Mouse (Mus musculus): ENCODE measurements around the gene Ptpn6. TPM values are rescaled to one million over a fixed set of nuclear protein-coding genes. Genes with fewer than 3 reads are reported as not detected.

The Ptpn6 gene
- polyA plus RNA-seq, 1 experiment from 2014 or later: 24.3 TPM

DNA sequence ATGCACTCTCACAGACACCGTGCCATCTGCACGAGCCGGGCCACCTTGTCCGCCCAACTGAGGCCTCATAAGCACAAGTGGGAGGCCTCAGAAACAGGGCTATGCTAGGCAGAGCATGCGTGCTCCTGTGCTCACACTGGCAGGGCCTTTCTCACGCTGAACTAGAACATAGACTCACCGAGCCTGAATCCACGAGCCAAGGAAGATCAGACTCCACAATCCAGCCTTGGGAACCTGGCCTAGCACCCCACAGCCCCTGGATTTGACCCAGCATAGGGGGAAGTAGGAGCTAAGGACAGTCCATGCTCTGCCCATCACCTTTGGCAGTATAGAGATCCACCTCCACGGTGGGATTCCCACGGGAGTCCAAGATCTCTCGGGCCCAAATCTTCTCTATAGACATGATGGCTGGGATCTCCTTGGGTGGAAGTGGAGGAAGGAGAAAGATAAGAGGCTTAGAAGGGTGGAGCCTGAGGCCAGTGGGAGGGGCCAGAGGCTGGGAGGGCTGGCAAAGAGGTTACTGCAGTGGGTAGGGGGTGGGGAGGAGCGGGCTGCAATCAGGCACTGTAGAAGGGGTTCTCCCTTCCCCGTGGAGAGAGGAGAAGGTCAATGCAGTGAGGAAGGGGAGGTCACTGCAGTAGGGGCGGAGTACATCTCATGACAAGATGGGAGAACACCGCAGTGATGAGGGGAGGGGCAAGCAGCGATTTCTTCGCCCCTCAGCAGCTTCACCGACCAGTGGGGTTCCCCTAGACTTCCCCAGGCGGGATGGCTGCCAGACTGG is 29.6 kb upstream of the Ptpn6 start:
- Histone ChIP-seq H3K9me3 (no peaks in the 10 kb centered on the region), H3K27ac (no peak overlapping the region), H3K4me1 (peaks cover 21% of the 10 kb centered on the region), H3K27me3 (peaks cover 22% of the 10 kb centered on the region), H3K9ac (no peak overlapping the region), H3K4me3 (peak overlapping the region; percentile 49), H3K4me2 (peak overlapping the region; percentile 97), H3K36me3 (no peaks in the 10 kb centered on the region)
- peak; percentile 25; the same call in 1 of the 2 replicates for ATAC-seq (ENCODE audit: borderline replicate concordance, extremely low read depth, low FRiP score, low TSS enrichment)
- 28% methylated on average over 19 of the region's 19 CpGs for WGBS

DNA sequence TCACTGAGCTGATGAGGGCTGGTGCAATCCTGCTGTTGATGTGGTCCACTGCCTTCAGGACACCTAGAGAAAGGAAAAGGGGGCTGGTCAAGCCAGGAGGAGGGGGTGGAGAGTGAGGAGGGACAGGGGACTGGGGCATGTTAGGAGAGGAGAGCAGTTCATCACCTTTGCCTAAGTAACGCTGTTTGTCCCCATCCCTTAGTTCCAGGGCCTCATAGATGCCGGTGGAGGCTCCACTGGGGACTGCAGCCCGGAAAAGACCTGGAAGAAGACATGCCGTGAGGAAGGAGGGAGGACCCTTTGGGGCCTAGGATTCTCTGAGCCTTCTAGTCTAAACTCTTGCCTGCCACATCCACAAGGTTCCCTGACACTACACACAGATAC is 29.0 kb upstream of the Ptpn6 start:
- H3K9ac ChIP-seq: no peak overlapping the region
- no peak overlapping the region for H3K27ac ChIP-seq
- H3K27me3 ChIP-seq: peaks cover 22% of the 10 kb centered on the region
- ATAC-seq (ENCODE audit: borderline replicate concordance, extremely low read depth, low FRiP score, low TSS enrichment): no peak
- H3K4me1 ChIP-seq: peaks cover 21% of the 10 kb centered on the region
- H3K4me2 ChIP-seq: 0 out of 2 replicates have a peak overlapping the region, but pooled peaks have one; percentile 97
- WGBS: 48% methylated on average over 4 of the region's 4 CpGs
- H3K9me3 ChIP-seq: no peaks in the 10 kb centered on the region
- H3K36me3 ChIP-seq: no peaks in the 10 kb centered on the region
- no peak overlapping the region for H3K4me3 ChIP-seq

DNA sequence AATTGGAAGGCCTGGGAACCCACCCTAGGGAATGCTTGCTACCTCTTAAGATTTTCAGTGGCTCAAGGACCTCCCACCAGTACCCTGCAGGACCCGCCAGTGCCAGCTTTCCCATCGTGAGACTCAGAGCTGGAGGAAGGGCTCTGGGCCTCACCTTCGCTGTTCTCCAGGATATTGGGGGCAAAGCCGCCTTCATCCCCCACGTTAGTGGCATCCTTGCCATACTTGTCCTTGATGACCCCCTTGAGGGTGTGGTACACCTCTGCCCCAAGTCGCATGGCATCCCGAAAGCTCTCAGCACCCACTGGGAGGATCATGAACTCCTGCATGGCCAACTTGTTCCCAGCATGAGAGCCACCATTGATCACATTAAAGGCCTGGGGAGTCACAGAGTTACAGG is 27.4 kb upstream of the Ptpn6 start:
- Histone ChIP-seq H3K9ac (no peak overlapping the region), H3K36me3 (no peaks in the 10 kb centered on the region), H3K27me3 (peaks cover 22% of the 10 kb centered on the region), H3K4me2 (no peak overlapping the region), H3K9me3 (no peaks in the 10 kb centered on the region), H3K4me1 (peaks cover 21% of the 10 kb centered on the region), H3K27ac (no peak overlapping the region), H3K4me3 (no peak overlapping the region)
- WGBS: 85% methylated on average over 7 of the region's 7 CpGs
- ATAC-seq (ENCODE audit: borderline replicate concordance, extremely low read depth, low FRiP score, low TSS enrichment): no peak

DNA sequence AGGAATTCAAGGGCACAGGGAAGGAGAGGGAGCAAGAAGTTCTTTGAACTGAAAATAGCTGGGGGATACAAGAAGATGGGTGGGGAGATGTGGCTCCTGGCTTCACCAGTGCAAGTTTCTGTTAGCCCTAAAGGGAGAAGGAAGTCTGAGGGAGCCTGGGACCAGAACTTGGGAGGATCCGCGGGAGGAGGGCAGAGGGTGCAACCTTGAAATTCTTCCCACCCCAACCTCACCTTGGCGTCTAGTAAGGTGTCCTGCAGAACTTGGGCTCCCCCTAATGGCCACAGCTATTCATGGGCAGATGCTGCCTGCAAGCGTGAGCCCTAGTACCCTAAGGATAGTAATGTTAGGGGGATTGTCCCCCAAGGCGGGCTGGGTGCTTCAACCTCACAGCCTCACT is 20.7 kb upstream of the Ptpn6 start:
- no peak for ATAC-seq (ENCODE audit: borderline replicate concordance, extremely low read depth, low FRiP score, low TSS enrichment)
- Histone ChIP-seq H3K9ac (peak overlapping the region; percentile 92; the same call in 1 of the 2 replicates), H3K27me3 (peaks cover 3% of the 10 kb centered on the region; the same call in 1 of the 2 replicates), H3K9me3 (no peaks in the 10 kb centered on the region), H3K4me3 (peak overlapping the region; percentile 11), H3K27ac (peak overlapping the region; percentile 99), H3K4me2 (peak overlapping the region; percentile 79), H3K36me3 (no peaks in the 10 kb centered on the region), H3K4me1 (peaks cover 39% of the 10 kb centered on the region)
- WGBS: 5% methylated on average over 5 of the region's 5 CpGs

DNA sequence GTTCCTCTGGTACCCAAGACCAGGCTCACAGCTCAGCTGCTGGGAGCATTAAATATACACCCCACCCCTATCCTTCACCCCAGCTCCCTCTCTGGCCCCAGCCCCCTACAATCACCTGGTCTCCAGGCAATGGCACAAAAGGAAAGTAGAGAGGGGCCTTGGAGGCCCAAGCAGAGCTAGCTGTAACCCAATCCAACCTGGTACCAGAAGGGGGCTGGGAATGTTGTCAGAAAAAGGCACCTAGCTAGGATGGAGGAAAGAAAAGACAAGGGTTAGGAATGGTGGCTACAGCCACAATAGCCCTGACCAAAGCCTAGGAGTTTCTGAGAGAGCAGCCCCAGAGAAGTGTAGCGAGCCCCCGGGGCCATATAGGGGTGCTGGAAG is 20.3 kb upstream of the Ptpn6 start:
- H3K9me3 ChIP-seq: no peaks in the 10 kb centered on the region
- peaks cover 43% of the 10 kb centered on the region for H3K4me1 ChIP-seq
- WGBS: 52% methylated on average over 2 of the region's 2 CpGs
- no peak for ATAC-seq (ENCODE audit: borderline replicate concordance, extremely low read depth, low FRiP score, low TSS enrichment)
- no peaks in the 10 kb centered on the region for H3K36me3 ChIP-seq
- peak overlapping the region; percentile 92; the same call in 1 of the 2 replicates for H3K9ac ChIP-seq
- H3K4me3 ChIP-seq: peak overlapping the region; percentile 86
- peak overlapping the region; percentile 99 for H3K27ac ChIP-seq
- peak overlapping the region; percentile 79 for H3K4me2 ChIP-seq
- peaks cover 3% of the 10 kb centered on the region; the same call in 1 of the 2 replicates for H3K27me3 ChIP-seq

DNA sequence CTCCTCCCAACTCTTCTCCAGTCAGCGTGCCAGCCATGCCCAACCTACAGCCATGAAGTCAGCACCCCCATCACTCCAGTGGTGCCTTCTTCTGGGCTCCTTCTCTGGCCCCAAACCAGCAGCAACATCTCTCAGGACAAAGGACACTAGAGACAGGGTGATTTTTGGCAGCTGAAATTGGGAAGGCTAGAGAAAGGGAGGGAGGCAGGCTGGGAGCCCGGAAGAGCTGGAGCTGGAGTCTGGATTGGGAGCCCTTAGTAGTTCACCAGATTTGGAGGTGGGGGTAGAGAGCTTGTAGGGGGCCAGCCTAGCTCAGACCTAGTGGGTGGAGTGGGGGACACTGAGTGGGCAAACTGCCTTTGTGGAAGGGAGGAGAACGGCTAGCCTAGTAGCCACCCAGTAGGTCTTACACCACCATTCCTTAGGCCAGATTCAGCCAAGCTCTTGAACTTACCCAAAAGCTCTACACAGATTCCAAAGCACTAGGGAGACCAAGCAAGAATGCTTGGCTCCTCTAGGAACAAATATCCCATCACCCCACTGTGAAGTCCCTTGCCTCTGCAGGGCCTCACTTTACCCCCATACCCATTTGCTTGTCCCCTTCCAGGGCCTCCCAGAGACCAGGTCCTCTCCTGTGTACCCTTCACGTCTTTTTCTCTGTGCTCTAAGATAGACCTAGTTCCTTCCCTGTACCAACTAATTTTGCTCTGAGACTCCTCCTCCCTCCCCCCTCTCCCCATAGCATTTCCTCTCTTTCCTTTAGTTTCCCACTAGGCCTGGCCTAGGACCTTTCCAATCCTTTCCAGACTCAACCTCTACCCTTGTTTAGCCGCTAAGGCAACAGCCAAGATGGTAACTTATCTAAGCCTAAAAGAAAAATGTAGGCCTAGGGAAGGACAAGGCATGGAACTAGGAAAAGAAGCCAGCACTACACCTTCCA is 19.7 kb upstream of the Ptpn6 start:
- ATAC-seq (ENCODE audit: borderline replicate concordance, extremely low read depth, low FRiP score, low TSS enrichment): peak; percentile 50; the same call in 1 of the 2 replicates
- whole genome bisulfite sequencing: 19% methylated on average over 5 of the region's 5 CpGs
- H3K36me3 ChIP-seq: 0 out of 2 replicates have a peak, but pooled peaks cover 1% of the 10 kb centered on the region
- H3K4me1 ChIP-seq: peaks cover 49% of the 10 kb centered on the region
- H3K9me3 ChIP-seq: no peaks in the 10 kb centered on the region
- peak overlapping the region; percentile 86 for H3K4me3 ChIP-seq
- H3K27ac ChIP-seq: peak overlapping the region; percentile 99
- H3K27me3 ChIP-seq: no peaks in the 10 kb centered on the region
- peak overlapping the region; percentile 79 for H3K4me2 ChIP-seq
- peak overlapping the region; percentile 92 for H3K9ac ChIP-seq

DNA sequence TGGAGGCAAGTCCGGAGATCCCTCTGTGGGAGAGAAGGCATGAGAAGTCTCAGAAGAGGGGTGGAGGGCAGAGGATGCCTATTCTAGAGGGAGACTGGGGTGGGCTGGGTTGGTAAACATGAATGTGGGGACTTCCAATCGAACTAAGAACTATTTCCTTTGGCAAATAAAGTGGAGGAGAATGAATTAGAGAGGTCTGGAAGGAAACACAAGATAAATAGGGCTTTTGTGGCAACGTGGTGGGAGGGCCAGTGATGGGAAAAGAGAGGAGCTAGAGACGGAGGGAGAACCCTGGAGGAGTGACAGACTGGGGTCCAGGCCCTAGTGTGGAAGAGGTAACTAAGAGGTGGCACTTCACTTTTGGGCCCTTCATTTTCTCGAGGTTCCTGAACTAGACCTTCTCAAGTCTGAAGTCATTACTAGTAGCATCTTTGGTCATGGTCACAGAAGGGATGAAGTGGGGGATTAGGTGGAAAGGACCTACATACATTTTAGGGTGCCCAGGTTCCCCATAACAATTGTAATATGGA is 18.9 kb upstream of the Ptpn6 start:
- Histone ChIP-seq H3K9me3 (no peaks in the 10 kb centered on the region), H3K36me3 (0 out of 2 replicates have a peak, but pooled peaks cover 4% of the 10 kb centered on the region), H3K4me1 (peaks cover 49% of the 10 kb centered on the region), H3K4me2 (peak overlapping the region; percentile 79), H3K9ac (peak overlapping the region; percentile 92), H3K4me3 (peak overlapping the region; percentile 86), H3K27ac (peak overlapping the region; percentile 99), H3K27me3 (no peaks in the 10 kb centered on the region)
- ATAC-seq (ENCODE audit: borderline replicate concordance, extremely low read depth, low FRiP score, low TSS enrichment): no peak
- 5% methylated on average over 5 of the region's 5 CpGs for WGBS

DNA sequence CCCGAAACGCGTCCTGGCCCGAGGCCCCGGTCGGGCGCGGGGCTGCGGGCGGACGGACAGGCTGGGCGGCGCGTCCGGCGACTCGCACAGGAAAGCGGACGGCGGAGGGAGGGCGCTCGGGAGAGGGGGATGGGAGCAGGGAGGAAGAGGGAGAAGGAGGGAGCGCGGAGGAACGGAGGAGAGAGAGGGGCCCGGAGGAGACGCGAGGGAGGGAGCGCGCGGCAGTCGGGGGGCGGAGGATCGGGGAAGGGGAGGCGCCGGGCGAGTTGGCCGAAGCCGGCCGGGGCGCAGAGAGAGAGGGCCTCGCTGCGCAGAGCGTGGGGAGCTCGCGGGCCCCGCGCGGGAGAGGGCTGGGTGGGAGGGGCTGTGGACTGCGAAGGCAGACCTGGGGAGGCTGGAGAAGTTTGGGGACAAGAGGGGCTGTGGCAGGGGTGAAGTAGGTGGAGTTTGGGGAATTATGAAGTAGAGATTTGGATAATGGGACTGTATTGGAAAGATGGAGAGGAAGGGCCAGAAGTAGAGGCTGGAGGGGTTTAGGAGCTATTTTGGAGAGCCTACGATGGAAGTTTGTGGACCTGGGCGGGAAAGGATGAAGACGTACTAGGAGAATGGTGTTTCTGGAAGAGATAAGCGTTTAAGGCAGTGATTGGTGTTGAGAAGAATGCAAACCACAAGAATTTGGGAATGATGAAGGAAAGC is 18.3 kb upstream of the Ptpn6 start:
- H3K27me3 ChIP-seq: no peaks in the 10 kb centered on the region
- peak; percentile 79 for ATAC-seq (ENCODE audit: borderline replicate concordance, extremely low read depth, low FRiP score, low TSS enrichment)
- H3K9ac ChIP-seq: peak overlapping the region; percentile 92
- peak overlapping the region; percentile 79 for H3K4me2 ChIP-seq
- H3K4me1 ChIP-seq: peaks cover 49% of the 10 kb centered on the region
- 0 out of 2 replicates have a peak, but pooled peaks cover 4% of the 10 kb centered on the region for H3K36me3 ChIP-seq
- no peaks in the 10 kb centered on the region for H3K9me3 ChIP-seq
- WGBS: 2% methylated on average over 44 of the region's 54 CpGs
- peak overlapping the region; percentile 86 for H3K4me3 ChIP-seq
- H3K27ac ChIP-seq: peak overlapping the region; percentile 99

DNA sequence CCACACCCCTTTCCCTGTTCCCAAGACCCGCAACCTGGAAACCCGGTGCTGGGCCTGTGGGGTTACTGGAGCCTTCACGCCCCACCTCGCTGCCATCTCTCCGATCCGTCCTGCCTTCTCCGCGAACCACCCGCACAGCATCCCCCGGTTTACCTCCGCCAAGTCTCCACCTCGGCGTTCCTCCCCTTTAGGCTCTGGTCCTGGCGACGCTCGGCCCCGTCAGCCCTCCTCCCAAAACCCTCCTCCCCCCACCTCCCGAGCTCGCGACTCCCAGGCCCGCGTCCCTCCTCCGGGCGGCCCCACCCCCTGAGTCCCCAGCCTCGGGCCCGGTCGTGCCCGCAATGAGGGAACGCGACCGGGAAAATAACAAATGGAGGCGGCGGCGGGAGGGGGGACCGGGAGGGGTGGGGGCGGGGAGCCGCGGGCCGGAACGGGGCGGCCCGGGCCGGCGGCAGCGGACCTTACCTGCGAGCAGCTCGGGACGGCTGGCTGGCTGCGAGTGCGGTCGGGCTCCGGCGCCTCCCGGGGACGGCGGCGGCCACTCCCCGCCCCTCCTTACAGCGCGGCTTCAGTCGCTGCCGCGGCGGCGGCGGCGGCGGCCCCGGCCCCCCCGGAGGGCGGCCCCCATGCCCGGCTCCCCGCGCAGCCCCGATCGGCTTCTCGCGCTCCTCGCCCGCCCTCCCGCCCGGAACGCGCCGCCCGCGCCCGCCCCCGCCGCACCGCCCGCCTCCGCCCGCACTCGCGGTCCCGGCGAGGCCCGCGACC is 17.5 kb upstream of the Ptpn6 start, which contains the start of the genes Gm45234 and Atn1:
Gene Gm45234, minus strand, starts transcription at position 191 of the 765 bp plus-strand sequence.
Gene Atn1, minus strand, starts transcription at position 694 of the 765 bp plus-strand sequence.
- under 1% methylated on average over 50 of the region's 100 CpGs for WGBS
- H3K4me2 ChIP-seq: peak within 1 kb of the TSS; percentile 79
- no peaks in the 10 kb centered on the region for H3K27me3 ChIP-seq
- 0 out of 2 replicates have a peak, but pooled peaks cover 4% of the 10 kb centered on the region for H3K36me3 ChIP-seq
- peak; percentile 72 for ATAC-seq (ENCODE audit: borderline replicate concordance, extremely low read depth, low FRiP score, low TSS enrichment)
- peak within 1 kb of the TSS; percentile 92 for H3K9ac ChIP-seq
- H3K4me1 ChIP-seq: peaks cover 49% of the 10 kb centered on the region
- no peaks in the 10 kb centered on the region for H3K9me3 ChIP-seq
- H3K27ac ChIP-seq: peak within 1 kb of the TSS; percentile 99
- peak within 1 kb of the TSS; percentile 86 for H3K4me3 ChIP-seq

DNA sequence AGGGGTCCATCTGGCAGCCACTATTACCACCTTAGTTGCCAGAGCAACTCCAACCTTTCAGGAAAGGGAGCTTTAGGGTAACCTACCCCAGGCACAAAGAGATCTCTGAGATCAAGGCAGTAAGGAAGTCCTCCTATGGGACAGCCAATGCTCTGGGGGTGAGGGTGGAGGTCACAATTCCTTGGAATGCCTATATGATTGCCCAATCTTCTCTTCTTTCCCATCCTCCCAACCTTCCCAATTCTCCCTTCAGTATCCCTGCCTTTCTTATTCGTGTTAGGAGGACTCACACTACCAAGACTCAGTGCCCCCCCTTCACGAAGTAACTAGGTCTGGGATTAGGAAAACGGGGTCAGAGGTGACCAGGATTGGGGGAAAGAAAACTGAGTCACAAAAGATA is 16.8 kb upstream of the Ptpn6 start:
- Histone ChIP-seq H3K27ac (peak overlapping the region; percentile 99), H3K9ac (peak overlapping the region; percentile 92), H3K9me3 (no peaks in the 10 kb centered on the region), H3K27me3 (no peaks in the 10 kb centered on the region), H3K4me3 (peak overlapping the region; percentile 86), H3K36me3 (0 out of 2 replicates have a peak, but pooled peaks cover 4% of the 10 kb centered on the region), H3K4me2 (peak overlapping the region; percentile 79), H3K4me1 (peaks cover 49% of the 10 kb centered on the region)
- ATAC-seq (ENCODE audit: borderline replicate concordance, extremely low read depth, low FRiP score, low TSS enrichment): no peak
- WGBS: 2% methylated on average over 3 of the region's 3 CpGs
